Mouse (Mus musculus): ENCODE measurements around the gene Ptprn2. TPM values are rescaled to one million over a fixed set of nuclear protein-coding genes. Genes with fewer than 3 reads are reported as not detected.

The Ptprn2 gene
- total RNA-seq, 1 experiment from 2014 or later: 0.12 TPM

DNA sequence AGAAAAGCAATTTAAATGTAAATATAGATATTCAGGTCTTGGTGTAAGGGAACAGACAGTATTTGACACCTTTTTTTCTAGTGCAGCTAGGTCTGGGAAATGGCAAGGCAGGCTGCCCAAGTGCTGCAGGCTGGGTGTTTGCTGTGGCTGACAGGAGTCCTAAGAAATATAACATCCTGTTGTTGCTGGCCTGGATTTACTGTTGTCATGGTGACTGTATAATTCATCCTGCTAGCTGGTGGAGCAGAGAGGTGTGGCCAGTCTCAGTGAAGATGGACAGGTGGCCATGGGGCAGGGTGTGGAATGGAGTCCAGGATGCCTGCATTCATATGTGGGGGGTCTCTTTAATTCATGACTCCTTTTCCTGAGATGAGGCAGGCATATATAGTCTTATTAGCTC, 96.3 kb downstream of the Ptprn2 start:
- ATAC-seq (ENCODE audit: extremely low read depth, insufficient number of reproducible peaks, low FRiP score, poor library complexity, severe bottlenecking): no peak

DNA sequence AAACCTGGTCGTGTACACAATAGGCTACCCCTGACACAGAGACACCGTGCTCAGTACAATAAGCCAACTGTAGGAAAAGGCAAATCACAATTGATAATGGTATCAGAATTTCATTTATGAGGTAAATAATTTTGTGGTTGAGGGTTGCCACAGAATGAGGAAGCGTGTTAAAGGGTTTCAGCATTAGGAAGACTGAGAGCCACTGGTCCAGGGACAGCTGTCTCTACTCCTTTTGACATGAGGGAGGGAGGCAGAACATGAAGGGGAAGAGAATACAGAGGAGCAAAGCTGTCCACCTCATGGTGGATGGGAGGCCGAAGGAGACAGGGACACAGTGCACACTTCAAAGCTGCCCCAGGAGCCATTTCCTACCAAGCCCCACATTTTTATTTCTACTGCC, 97.3 kb downstream of the Ptprn2 start:
- no peak for ATAC-seq (ENCODE audit: extremely low read depth, insufficient number of reproducible peaks, low FRiP score, poor library complexity, severe bottlenecking)

GRCm38 (mm10) chr12:116585001-116585400, 99.5 kb downstream of the Ptprn2 start:
- no peak for ATAC-seq (ENCODE audit: extremely low read depth, insufficient number of reproducible peaks, low FRiP score, poor library complexity, severe bottlenecking)

- no peak for ATAC-seq (ENCODE audit: extremely low read depth, insufficient number of reproducible peaks, low FRiP score, poor library complexity, severe bottlenecking)
Observed at GRCm38 (mm10) chr12:116586167-116586566, 100.6 kb downstream of the Ptprn2 start.

DNA sequence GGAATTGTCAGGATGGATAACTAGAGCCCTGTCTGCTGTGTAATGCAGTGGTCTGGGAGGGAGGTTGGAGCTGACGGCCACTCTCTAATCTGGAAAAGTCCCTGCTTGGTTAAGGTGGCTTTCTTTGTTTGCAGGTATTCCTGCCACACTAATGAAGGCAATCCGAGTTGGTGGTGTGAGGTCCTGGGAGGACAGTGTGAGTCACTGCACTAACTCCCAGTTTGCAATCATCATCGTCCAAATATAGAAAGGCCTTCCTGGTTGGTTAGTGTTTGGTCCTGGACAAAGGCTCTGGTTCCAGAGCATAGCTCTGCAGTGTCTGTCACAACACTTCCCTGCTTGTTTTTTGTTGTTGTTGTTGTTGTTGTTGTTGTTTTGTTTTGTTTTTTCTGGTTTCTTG, 102.0 kb downstream of the Ptprn2 start:
- no peak for ATAC-seq (ENCODE audit: extremely low read depth, insufficient number of reproducible peaks, low FRiP score, poor library complexity, severe bottlenecking)

GRCm38 (mm10) chr12:116590076-116590475, 104.6 kb downstream of the Ptprn2 start:
- no peak for ATAC-seq (ENCODE audit: extremely low read depth, insufficient number of reproducible peaks, low FRiP score, poor library complexity, severe bottlenecking)

GRCm38 (mm10) chr12:116594457-116594856, 108.9 kb downstream of the Ptprn2 start:
- no peak for ATAC-seq (ENCODE audit: extremely low read depth, insufficient number of reproducible peaks, low FRiP score, poor library complexity, severe bottlenecking)

- no peak for ATAC-seq (ENCODE audit: extremely low read depth, insufficient number of reproducible peaks, low FRiP score, poor library complexity, severe bottlenecking)
Observed at GRCm38 (mm10) chr12:116594866-116595610, 109.5 kb downstream of the Ptprn2 start.

DNA sequence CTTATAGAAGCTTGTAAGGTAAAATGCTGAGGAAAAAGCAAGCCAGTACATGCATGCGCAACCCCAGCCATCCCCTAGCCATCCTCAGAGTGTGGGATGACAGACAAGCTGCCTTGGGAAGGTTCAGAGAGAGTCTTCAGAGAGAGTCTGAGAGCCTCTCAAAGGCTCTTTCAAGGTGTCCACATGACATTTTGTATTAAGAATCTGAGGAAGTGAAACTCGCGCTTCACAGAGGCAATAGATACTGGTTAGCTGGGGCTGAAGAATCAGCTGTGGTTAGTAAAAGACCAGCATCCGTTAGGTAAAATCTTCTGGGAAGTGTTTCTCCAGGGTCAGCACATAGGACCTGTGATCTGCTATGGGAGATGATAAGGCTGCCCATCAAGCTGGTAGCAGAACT, 110.2 kb downstream of the Ptprn2 start:
- ATAC-seq (ENCODE audit: extremely low read depth, insufficient number of reproducible peaks, low FRiP score, poor library complexity, severe bottlenecking): no peak

- 0 out of 2 replicates have a peak, but pooled peaks have one; percentile 2 for ATAC-seq (ENCODE audit: extremely low read depth, insufficient number of reproducible peaks, low FRiP score, poor library complexity, severe bottlenecking)
Observed at GRCm38 (mm10) chr12:116596993-116597392, 111.5 kb downstream of the Ptprn2 start.

GRCm38 (mm10) chr12:116597670-116598069, 112.2 kb downstream of the Ptprn2 start:
- no peak for ATAC-seq (ENCODE audit: extremely low read depth, insufficient number of reproducible peaks, low FRiP score, poor library complexity, severe bottlenecking)

DNA sequence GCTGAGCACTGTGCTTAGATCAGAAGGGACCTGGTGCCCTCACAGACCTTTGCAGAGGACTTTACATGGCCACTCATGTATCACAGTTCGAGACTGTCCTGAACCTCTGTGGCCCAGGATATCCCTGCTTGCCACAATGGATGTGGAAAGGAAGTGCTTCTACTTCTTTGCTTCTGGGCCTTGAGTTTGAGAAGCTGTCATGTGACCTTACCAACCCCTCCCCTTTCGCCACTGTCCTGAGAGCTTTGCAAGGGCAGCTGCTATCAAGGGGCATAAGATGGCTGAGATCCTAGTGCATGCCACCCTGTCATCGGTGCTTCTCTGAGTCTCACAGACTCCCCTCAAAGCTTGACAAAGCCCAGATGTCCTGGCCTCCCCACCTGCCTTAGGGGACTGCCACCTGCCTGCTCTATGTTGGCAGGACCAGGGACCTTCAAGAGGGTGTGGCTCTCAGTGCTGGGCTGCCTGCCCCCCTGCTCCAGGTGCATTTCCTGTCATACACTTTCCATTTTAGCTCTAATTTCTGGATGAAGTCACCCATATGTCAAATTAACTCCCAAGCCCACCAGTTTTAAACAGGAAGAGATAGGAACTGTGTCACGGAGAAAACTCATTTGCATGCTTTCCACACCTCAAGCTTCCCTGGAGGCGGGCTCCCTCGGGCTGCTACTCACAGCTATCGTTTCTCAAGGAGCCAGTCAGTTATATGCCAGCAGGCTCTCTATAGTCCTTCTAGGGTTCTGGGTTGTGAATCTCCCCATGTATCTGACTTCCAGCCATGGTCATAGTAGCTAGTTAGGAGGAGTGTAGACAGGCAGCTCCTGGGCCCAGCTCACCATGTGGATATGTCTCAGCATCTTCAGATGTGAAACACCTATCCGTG, 112.8 kb downstream of the Ptprn2 start:
- no peak for ATAC-seq (ENCODE audit: extremely low read depth, insufficient number of reproducible peaks, low FRiP score, poor library complexity, severe bottlenecking)

- ATAC-seq (ENCODE audit: extremely low read depth, insufficient number of reproducible peaks, low FRiP score, poor library complexity, severe bottlenecking): no peak
Observed at GRCm38 (mm10) chr12:116599537-116599936, 114.0 kb downstream of the Ptprn2 start.

- no peak for ATAC-seq (ENCODE audit: extremely low read depth, insufficient number of reproducible peaks, low FRiP score, poor library complexity, severe bottlenecking)
Observed at GRCm38 (mm10) chr12:116600054-116600453, 114.5 kb downstream of the Ptprn2 start.

GRCm38 (mm10) chr12:116601395-116601794, 115.9 kb downstream of the Ptprn2 start:
- ATAC-seq (ENCODE audit: extremely low read depth, insufficient number of reproducible peaks, low FRiP score, poor library complexity, severe bottlenecking): no peak

- ATAC-seq (ENCODE audit: extremely low read depth, insufficient number of reproducible peaks, low FRiP score, poor library complexity, severe bottlenecking): no peak
Observed at GRCm38 (mm10) chr12:116601921-116602320, 116.4 kb downstream of the Ptprn2 start.

GRCm38 (mm10) chr12:116608598-116608997, 123.1 kb downstream of the Ptprn2 start:
- no peak for ATAC-seq (ENCODE audit: extremely low read depth, insufficient number of reproducible peaks, low FRiP score, poor library complexity, severe bottlenecking)

GRCm38 (mm10) chr12:116619868-116620267, 134.3 kb downstream of the Ptprn2 start:
- ATAC-seq (ENCODE audit: extremely low read depth, insufficient number of reproducible peaks, low FRiP score, poor library complexity, severe bottlenecking): peak; percentile 48; the same call in 1 of the 2 replicates

DNA sequence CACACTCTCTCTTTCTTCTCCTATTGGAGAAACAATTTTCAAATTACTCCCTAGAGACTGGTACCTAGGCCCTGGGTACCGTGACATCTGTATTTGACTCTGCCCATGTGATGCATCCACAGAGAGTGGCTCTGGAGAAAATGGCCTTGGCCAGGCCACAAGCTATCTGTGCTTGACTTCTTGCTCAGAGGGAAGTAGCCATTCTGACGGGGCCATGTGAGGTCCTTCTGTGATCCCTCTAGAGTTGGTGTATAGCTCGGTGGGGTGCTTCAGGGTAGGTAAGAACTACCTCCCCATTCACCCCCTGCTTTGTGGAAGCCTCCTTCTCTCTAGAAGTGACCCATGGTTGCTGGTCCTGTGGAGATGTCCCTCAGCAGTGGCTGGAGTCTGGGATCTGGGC, 134.8 kb downstream of the Ptprn2 start:
- ATAC-seq (ENCODE audit: extremely low read depth, insufficient number of reproducible peaks, low FRiP score, poor library complexity, severe bottlenecking): no peak

All from neutrophil, adult 5-6 weeks (primary cell).